Mouse (Mus musculus) embryonic facial prominence, embryonic 12.5 days (tissue): Measurements from ENCODE around the gene Tpm3-rs7. TPM values are rescaled to one million over a fixed set of nuclear protein-coding genes. Genes with fewer than 3 reads are reported as not detected.
"Not testable (repeated sequence)": the region's sequence is repeated elsewhere in the genome, so short reads cannot be mapped to it uniquely, and the experiment has no call there.

Experiments used
- ATAC-seq: fragments of 200-750 bp; cut with Nextera tagmentation; 2 replicates; pipeline ENCODE4 v1.8.0; 2017; ENCODE audit not compliant: insufficient number of reproducible peaks, insufficient read depth, low FRiP score, low TSS enrichment
- H3K27ac ChIP-seq: fragments of 300-500 bp; sonication (generic); 2 replicates; pipeline ENCODE4 v1.5.1; 2016; ENCODE audit warnings: mild to moderate bottlenecking
- H3K27me3 ChIP-seq: fragments of 300-500 bp; sonication (generic); 2 replicates; pipeline ENCODE4 v1.6.1; 2016; ENCODE audit warnings: mild to moderate bottlenecking, moderate library complexity
- H3K36me3 ChIP-seq: fragments of 300-500 bp; sonication (generic); 2 replicates; pipeline ENCODE4 v1.6.1; 2016; ENCODE audit warnings: mild to moderate bottlenecking
- H3K4me1 ChIP-seq: fragments of 300-500 bp; sonication (generic); 2 replicates; pipeline ENCODE4 v1.6.1; 2016
- H3K4me2 ChIP-seq: fragments of 300-500 bp; sonication (generic); replicated peaks from 2 replicates; pipeline ENCODE4 v1.6.1; 2016; ENCODE audit warnings: mild to moderate bottlenecking, moderate library complexity
- H3K4me3 ChIP-seq: fragments of 300-500 bp; sonication (generic); 2 replicates; pipeline ENCODE4 v1.5.1; 2016; ENCODE audit warnings: mild to moderate bottlenecking
- H3K9ac ChIP-seq: fragments of 300-500 bp; sonication (generic); 2 replicates; pipeline ENCODE4 v1.6.1; 2016; ENCODE audit warnings: mild to moderate bottlenecking, moderate library complexity
- H3K9me3 ChIP-seq: fragments of 300-500 bp; sonication (generic); 2 replicates; pipeline ENCODE4 v1.6.1; 2016; ENCODE audit warnings: mild to moderate bottlenecking, moderate library complexity
- WGBS: fragments of 180-500 bp; shearing (Covaris S2); methylation state at CpG from one replicate; pipeline ENCODE4 v1.1.7; 2016; 5-methylcytosine and 5-hydroxymethylcytosine counted together
- polyA plus RNA-seq: library from polyadenylated mRNA; unstranded; fragments of >200 nt; fragmentation: Nextera tagmentation; extraction: Ambion mirVana; gene quantifications from 2 replicates; pipeline ENCODE4 v1.2.1, GENCODE M21; 2016

Gene Tpm3-rs7
- polyA plus RNA-seq = 6.1 and 6.3 TPM in 2 replicates

- WGBS = 96% methylated on average over 16 of the region's 16 CpGs
- H3K27ac ChIP-seq, H3K9me3 ChIP-seq, H3K4me1 ChIP-seq, H3K4me2 ChIP-seq, ATAC-seq, H3K36me3 ChIP-seq, H3K9ac ChIP-seq, H3K4me3 ChIP-seq, H3K27me3 ChIP-seq: not testable (repeated sequence)
Measured at GRCm38 (mm10) chr14:113314499-113314898, at the start of gene Tpm3-rs7. Gene Tpm3-rs7, plus strand, starts transcription at chr14:113314608.

- Histone ChIP-seq H3K9me3 (no peaks in the 10 kb centered on the region), H3K4me3 (no peak overlapping the region), H3K27ac (no peak overlapping the region), H3K4me2 (no peak overlapping the region), H3K9ac (no peak overlapping the region), H3K4me1 (no peaks in the 10 kb centered on the region), H3K36me3 (no peaks in the 10 kb centered on the region), H3K27me3 (no peaks in the 10 kb centered on the region)
- ATAC-seq = no peak
- 93% methylated on average over 1 of the region's 1 CpGs for WGBS
Measured at GRCm38 (mm10) chr14:113317023-113317422, 2.6 kb downstream of the Tpm3-rs7 start.

GRCm38 (mm10) chr14:113363361-113363760 lies 49.0 kb downstream of the Tpm3-rs7 start:
- WGBS = 76% methylated on average over 1 of the region's 1 CpGs
- H3K4me1 ChIP-seq = no peaks in the 10 kb centered on the region

More at GRCm38 (mm10) chr14:113363361-113363760, 49.0 kb downstream of the Tpm3-rs7 start:
- H3K4me2 ChIP-seq = no peak overlapping the region
- H3K27me3 ChIP-seq = no peaks in the 10 kb centered on the region
- no peaks in the 10 kb centered on the region for H3K9me3 ChIP-seq
- no peaks in the 10 kb centered on the region for H3K36me3 ChIP-seq
- no peak for ATAC-seq
- H3K9ac ChIP-seq = no peak overlapping the region
- H3K4me3 ChIP-seq = no peak overlapping the region
- H3K27ac ChIP-seq = no peak overlapping the region
